Mouse (Mus musculus): Measurements from ENCODE around the gene Hdac9. TPM values are rescaled to one million over a fixed set of nuclear protein-coding genes. Genes with fewer than 3 reads are reported as not detected.

The Hdac9 gene
- total and polyA plus RNA-seq, 2 experiments from 2014 or later, result 9.9 to 15.6 TPM

DNA sequence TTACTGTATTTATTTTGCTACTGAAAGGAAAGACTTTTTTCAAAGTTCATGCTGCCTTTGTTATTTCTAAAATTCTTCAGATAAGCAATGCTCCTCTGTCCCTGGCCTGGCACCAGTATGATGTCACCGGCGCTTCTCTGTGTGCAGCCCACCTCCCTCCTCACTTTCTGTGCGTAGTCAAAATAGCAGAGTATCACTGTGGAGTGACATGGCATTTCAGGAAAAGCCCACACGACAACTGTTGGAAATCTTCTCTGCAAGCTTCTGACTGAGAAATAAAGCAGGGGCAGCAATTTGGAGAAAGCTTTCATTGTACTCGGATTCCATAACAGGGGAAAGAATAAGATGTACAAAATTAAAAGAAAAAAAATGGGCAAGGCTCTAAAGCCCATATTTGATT is 302.1 kb downstream of the Hdac9 start:
- Histone ChIP-seq H3K27ac (ENCODE audit: low read depth, low read length) (no peak overlapping the region), H3K4me3 (ENCODE audit: low read depth, low read length) (no peak overlapping the region), H3K9ac (replicated peaks; ENCODE audit: low read length, poor library complexity, severe bottlenecking) (no peak overlapping the region), H3K9me3 (ENCODE audit: low read length) (no peaks in the 10 kb centered on the region), H3K4me2 (ENCODE audit: low read depth, low read length, poor library complexity, severe bottlenecking) (no peak overlapping the region), H3K27me3 (ENCODE audit: insufficient read depth, low read length) (no peaks in the 10 kb centered on the region), H3K4me1 (ENCODE audit: insufficient read depth, low read length) (no peaks in the 10 kb centered on the region), H3K36me3 (ENCODE audit: insufficient read depth, low read length) (no peaks in the 10 kb centered on the region)
- ATAC-seq (ENCODE audit: low FRiP score) (no peak), DNase-seq (ENCODE audit: low spot score) (no peak)
- WGBS, result 68% methylated on average over 5 of the region's 5 CpGs
- TF ChIP-seq CTCF (IDR thresholded peaks at IDR 0.05), result no peak

DNA sequence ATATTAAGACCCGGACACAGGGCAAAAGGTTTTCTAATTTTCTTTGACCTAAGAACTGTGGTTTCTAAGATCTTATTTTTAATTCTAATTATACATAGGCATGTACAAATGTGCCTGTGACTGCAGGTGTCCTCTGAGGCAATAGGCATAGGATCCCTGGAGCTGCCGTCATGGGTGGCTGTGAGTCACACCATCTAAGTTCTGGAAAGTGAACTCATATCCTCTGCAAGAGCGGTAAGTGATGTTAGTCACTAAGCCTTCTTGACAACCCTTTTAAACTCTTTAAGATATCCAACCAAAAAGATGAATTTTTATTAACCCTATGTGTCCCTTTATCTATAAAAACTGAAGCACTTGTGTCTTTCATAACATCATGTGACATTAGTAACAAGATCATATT is 304.4 kb downstream of the Hdac9 start:
- Histone ChIP-seq H3K27me3 (ENCODE audit: insufficient read depth, low read length) (no peaks in the 10 kb centered on the region), H3K4me1 (ENCODE audit: insufficient read depth, low read length) (no peaks in the 10 kb centered on the region), H3K27ac (ENCODE audit: low read depth, low read length) (no peak overlapping the region), H3K4me3 (ENCODE audit: low read depth, low read length) (no peak overlapping the region), H3K9ac (replicated peaks; ENCODE audit: low read length, poor library complexity, severe bottlenecking) (no peak overlapping the region), H3K9me3 (ENCODE audit: low read length) (no peaks in the 10 kb centered on the region), H3K36me3 (ENCODE audit: insufficient read depth, low read length) (no peaks in the 10 kb centered on the region), H3K4me2 (ENCODE audit: low read depth, low read length, poor library complexity, severe bottlenecking) (no peak overlapping the region)
- ATAC-seq (ENCODE audit: low FRiP score), result no peak
- DNase-seq (ENCODE audit: low spot score), result no peak
- no peak for TF ChIP-seq CTCF (IDR thresholded peaks at IDR 0.05)
- 92% methylated on average over 3 of the region's 3 CpGs for WGBS

DNA sequence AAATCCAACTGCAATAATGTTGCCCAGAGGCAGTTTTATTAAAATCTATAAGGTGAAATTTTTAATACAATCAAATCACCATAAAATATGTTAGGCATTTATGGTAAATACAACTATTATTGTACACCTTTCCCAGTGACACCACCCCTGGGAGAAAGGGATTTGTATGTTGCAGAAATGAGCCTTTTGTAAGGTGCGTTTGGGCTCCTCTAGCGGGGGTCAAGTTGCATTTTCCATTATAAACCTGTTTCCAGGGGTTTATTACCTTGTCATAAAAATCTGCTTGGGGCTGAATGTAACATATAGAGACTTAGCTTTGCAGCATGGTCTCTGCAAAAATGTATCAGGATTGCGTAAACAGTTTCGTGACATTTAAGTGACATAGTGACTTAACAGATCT is 312.4 kb downstream of the Hdac9 start:
- WGBS, result 90% methylated on average over 4 of the region's 4 CpGs
- no peak overlapping the region for H3K4me2 ChIP-seq (ENCODE audit: low read depth, low read length, poor library complexity, severe bottlenecking)
- ATAC-seq (ENCODE audit: low FRiP score) (no peak), DNase-seq (ENCODE audit: low spot score) (no peak)
- H3K27me3 ChIP-seq (ENCODE audit: insufficient read depth, low read length), result no peaks in the 10 kb centered on the region
- no peak overlapping the region for H3K27ac ChIP-seq (ENCODE audit: low read depth, low read length)
- H3K9ac ChIP-seq (replicated peaks; ENCODE audit: low read length, poor library complexity, severe bottlenecking), result no peak overlapping the region
- H3K4me1 ChIP-seq (ENCODE audit: insufficient read depth, low read length), result no peaks in the 10 kb centered on the region
- no peaks in the 10 kb centered on the region for H3K36me3 ChIP-seq (ENCODE audit: insufficient read depth, low read length)
- H3K4me3 ChIP-seq (ENCODE audit: low read depth, low read length), result no peak overlapping the region
- TF ChIP-seq CTCF (IDR thresholded peaks at IDR 0.05), result no peak
- no peaks in the 10 kb centered on the region for H3K9me3 ChIP-seq (ENCODE audit: low read length)

DNA sequence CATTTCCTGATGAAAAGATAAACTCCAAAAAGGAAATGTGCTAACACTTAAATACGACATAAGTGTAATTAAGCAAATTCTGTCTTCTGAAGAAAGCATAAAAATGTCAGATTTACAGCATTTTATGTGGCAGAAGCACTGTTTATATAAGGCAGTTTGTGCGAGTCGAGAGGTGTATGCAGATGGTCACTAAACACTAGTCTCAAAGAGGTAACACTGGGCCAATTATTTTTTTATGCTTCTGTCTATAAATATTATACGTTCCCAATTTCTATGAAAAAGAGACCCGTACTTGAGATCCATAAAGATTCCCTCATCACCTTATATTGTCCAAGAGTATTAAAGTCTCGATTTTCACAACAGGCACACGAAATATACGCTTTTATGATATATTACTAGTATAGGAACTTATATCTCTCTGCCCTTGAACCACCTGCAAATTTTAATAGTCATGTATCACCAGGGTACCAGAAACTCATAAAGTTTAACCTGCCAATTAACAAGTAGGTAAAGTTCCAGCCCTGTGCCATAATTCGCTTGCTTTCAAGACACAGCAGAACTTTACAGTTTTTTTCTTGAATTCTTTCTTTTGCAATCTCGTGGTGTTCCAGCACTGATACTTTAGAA is 322.6 kb downstream of the Hdac9 start:
- no peak for DNase-seq (ENCODE audit: low spot score)
- H3K4me2 ChIP-seq (ENCODE audit: low read depth, low read length, poor library complexity, severe bottlenecking), result no peak overlapping the region
- ATAC-seq (ENCODE audit: low FRiP score), result no peak
- H3K9ac ChIP-seq (replicated peaks; ENCODE audit: low read length, poor library complexity, severe bottlenecking), result no peak overlapping the region
- no peaks in the 10 kb centered on the region for H3K9me3 ChIP-seq (ENCODE audit: low read length)
- no peak for TF ChIP-seq CTCF (IDR thresholded peaks at IDR 0.05)
- no peak overlapping the region for H3K27ac ChIP-seq (ENCODE audit: low read depth, low read length)
- no peaks in the 10 kb centered on the region for H3K27me3 ChIP-seq (ENCODE audit: insufficient read depth, low read length)
- no peaks in the 10 kb centered on the region for H3K4me1 ChIP-seq (ENCODE audit: insufficient read depth, low read length)
- no peaks in the 10 kb centered on the region for H3K36me3 ChIP-seq (ENCODE audit: insufficient read depth, low read length)
- H3K4me3 ChIP-seq (ENCODE audit: low read depth, low read length), result no peak overlapping the region
- WGBS, result 93% methylated on average over 10 of the region's 10 CpGs

DNA sequence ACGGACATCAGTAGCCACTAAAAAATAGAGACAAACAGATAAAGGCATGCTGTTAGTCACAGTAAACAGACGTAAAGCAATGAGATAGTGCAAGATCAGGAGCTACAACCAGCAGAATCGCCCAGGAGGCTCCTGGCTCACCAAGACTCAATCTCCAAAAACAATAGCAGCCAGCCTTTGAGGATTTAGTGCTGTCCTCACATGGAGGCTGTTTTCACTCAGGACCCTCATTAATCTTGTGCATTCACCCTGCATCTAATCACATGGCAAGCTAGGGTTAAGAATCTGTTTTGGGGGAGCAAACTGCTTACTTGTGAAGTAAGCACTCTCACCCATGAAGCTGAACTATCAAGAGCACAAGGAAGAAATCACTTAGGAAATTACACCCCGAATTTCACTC is 329.7 kb downstream of the Hdac9 start:
- H3K4me1 ChIP-seq (ENCODE audit: insufficient read depth, low read length), result no peaks in the 10 kb centered on the region
- no peaks in the 10 kb centered on the region for H3K9me3 ChIP-seq (ENCODE audit: low read length)
- H3K4me3 ChIP-seq (ENCODE audit: low read depth, low read length), result no peak overlapping the region
- H3K4me2 ChIP-seq (ENCODE audit: low read depth, low read length, poor library complexity, severe bottlenecking), result no peak overlapping the region
- H3K36me3 ChIP-seq (ENCODE audit: insufficient read depth, low read length), result no peaks in the 10 kb centered on the region
- H3K27me3 ChIP-seq (ENCODE audit: insufficient read depth, low read length), result no peaks in the 10 kb centered on the region
- ATAC-seq (ENCODE audit: low FRiP score) (no peak), DNase-seq (ENCODE audit: low spot score) (no peak)
- no peak for TF ChIP-seq CTCF (IDR thresholded peaks at IDR 0.05)
- 37% methylated on average over 4 of the region's 4 CpGs for WGBS
- H3K27ac ChIP-seq (ENCODE audit: low read depth, low read length), result no peak overlapping the region
- no peak overlapping the region for H3K9ac ChIP-seq (replicated peaks; ENCODE audit: low read length, poor library complexity, severe bottlenecking)

DNA sequence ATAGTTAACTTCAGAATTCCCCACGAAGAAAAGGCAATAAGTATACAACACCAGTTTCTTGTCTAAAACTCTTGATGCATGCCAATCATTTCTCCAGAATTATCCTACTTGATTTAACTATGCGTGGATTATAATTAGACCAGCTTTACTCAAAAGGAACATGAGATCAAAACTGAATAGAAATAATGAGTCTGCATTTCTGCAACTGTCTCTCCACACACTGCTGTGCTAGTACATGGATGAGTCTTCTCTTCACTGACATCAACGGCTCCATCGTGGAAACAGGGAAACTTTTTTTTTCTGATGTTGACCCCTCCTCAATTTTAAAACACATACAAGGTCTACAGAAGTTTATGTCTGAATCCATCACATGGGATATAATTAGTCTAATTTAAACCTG is 334.4 kb downstream of the Hdac9 start:
- no peaks in the 10 kb centered on the region for H3K9me3 ChIP-seq (ENCODE audit: low read length)
- no peak overlapping the region for H3K4me2 ChIP-seq (ENCODE audit: low read depth, low read length, poor library complexity, severe bottlenecking)
- no peaks in the 10 kb centered on the region for H3K27me3 ChIP-seq (ENCODE audit: insufficient read depth, low read length)
- no peak overlapping the region for H3K9ac ChIP-seq (replicated peaks; ENCODE audit: low read length, poor library complexity, severe bottlenecking)
- 76% methylated on average over 4 of the region's 4 CpGs for WGBS
- no peaks in the 10 kb centered on the region for H3K36me3 ChIP-seq (ENCODE audit: insufficient read depth, low read length)
- no peak overlapping the region for H3K4me3 ChIP-seq (ENCODE audit: low read depth, low read length)
- TF ChIP-seq CTCF (IDR thresholded peaks at IDR 0.05), result no peak
- no peak overlapping the region for H3K27ac ChIP-seq (ENCODE audit: low read depth, low read length)
- DNase-seq (ENCODE audit: low spot score) (no peak), ATAC-seq (ENCODE audit: low FRiP score) (no peak)
- H3K4me1 ChIP-seq (ENCODE audit: insufficient read depth, low read length), result no peaks in the 10 kb centered on the region

All from midbrain, postnatal 0 days (tissue).